Mouse (Mus musculus) olfactory bulb, adult 2 months (tissue): Measurements from ENCODE around the gene B020004J07Rik.
"Not testable (repeated sequence)": the region's sequence is repeated elsewhere in the genome, so short reads cannot be mapped to it uniquely, and the experiment has no call there.

Source experiments
- CTCF ChIP-seq: fragments of 200-500 bp; IDR thresholded peaks from 2 replicates; pipeline ENCODE4 v1.5.1; 2012; ENCODE audit warnings: low read depth, mild to moderate bottlenecking, low read length, moderate library complexity; ENCODE audit not compliant: insufficient read depth
- POLR2A ChIP-seq: fragments of 200-500 bp; IDR thresholded peaks from 2 replicates; pipeline ENCODE4 v1.6.1; 2012; ENCODE audit warnings: mild to moderate bottlenecking, low read depth, low read length, moderate library complexity; ENCODE audit not compliant: insufficient read depth

DNA sequence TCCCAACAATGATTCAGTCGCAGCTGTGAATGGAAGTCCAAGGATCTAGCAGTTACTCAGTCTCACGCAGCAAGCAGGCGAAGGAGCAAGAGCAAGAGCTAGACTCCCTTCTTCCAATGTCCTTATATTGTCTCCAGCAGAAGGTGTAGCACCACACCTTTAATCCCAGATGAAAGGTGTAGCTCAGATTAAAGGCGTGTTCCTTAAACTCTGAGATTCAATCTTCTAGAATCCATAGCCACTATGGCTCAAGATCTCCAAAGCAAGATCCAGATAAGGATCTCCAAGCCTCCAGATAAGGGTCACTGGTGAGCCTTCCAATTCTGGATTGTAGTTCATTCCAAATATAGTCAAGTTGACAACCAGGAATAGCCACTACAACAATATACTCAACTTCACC is at the start of gene B020004J07Rik:
- not testable (repeated sequence) for TF ChIP-seq CTCF, POLR2A
